Mouse (Mus musculus) forelimb bud, embryonic 11.5 days (tissue): ENCODE data around the gene Tfap4.

ENCODE experiments used
- DNase-seq: peaks from one replicate; pipeline ENCODE4 v3.0.0-alpha.2; 2012; ENCODE audit warnings: low read depth, low spot score

Tfap4 gene

DNA sequence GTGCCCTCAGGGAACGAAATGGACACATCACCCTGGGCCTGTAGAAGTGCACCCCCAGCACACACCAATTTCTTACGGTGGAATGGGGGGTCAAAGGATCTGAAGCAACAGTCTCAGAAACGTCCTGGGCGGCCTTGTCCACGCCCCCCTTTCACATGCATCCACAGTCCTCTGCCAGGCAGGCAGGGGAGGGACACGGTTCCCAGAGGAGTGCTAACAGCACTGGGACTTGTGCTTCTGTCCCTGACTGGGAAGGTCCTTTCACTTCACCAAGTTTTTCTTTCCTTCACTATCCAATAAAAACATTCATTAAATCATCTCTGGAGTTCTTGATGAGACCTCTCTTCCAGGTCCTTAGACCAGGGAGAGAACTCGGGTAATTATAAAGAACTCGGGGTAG, 39.0 kb downstream of the Tfap4 start:
- DNase-seq, result no peak

DNA sequence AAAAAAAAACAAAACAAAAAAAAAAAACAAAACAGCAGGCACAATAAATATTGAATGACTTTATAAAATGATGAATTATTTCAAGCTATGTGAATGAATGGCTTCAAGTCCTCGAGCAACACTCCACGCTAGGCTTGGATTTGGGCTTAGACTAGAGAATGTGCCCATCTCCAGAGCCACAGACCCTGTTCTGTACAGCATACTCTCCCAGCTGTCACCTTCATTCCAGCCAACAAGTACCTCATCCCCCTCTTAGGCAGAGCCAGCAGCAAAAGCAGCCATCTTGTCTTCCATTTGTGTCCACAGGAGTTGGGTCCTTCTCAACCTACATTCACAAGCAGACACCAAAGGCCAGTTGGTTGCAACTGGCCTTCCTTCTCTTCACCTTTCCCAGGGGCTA, 39.8 kb downstream of the Tfap4 start:
- no peak for DNase-seq

DNA sequence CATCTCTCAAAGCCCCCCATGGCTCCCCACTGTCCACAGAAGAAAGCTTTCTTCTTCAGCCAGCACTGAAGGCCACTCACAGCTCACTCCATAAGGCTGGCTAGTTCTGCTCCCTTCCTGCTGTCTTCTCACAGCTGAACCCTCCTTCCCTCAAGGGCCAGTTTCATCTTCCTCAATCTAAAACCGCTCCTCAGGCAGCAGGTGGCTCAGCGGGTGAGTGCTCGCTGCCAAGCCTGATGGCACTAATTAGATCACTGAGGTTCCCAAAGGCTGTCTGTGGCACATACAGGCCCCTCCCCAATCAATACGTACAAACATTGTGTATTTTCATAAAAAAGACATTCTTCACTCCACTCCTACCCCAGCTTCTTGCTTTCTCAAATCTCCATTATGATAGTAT, 40.5 kb downstream of the Tfap4 start:
- no peak for DNase-seq

DNA sequence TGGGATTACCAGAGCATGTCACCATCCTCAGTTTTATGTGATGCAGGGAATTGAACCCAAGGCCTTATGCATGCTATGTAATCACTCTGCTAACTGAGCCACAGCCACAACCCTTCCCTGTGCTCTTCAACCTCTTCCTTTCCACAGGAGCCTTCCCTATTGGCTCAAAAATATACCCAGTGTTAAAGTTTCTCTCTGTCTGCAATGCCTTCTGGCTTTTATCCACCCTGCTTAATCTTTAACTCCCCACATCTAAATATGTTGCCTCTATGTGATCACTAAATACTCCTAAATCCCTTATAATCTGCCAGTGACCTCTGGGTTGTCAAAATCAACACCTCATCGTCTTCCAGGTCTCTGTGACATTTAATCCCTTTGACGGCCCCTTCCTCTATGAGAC, 41.7 kb downstream of the Tfap4 start:
- DNase-seq, result no peak

DNA sequence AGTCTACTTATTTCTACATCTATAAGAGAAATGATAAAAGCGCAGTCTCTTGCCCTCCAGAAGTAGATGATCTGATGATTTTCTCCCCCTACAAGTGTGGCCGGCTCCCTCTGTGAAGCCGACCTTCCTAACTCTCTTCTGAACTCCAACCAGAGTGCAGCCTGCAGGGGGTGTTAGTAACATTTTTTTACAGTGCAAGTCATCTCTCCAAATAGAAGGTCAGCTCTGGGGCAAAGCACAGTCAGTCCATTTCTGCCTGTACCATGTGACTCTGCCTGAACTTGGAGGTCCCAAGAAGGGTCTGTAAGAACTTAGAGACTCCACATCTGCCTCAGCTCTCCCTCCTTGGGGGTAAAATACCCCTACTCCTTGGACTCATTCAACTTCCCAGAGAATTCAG, 45.3 kb downstream of the Tfap4 start:
- DNase-seq, result no peak

DNA sequence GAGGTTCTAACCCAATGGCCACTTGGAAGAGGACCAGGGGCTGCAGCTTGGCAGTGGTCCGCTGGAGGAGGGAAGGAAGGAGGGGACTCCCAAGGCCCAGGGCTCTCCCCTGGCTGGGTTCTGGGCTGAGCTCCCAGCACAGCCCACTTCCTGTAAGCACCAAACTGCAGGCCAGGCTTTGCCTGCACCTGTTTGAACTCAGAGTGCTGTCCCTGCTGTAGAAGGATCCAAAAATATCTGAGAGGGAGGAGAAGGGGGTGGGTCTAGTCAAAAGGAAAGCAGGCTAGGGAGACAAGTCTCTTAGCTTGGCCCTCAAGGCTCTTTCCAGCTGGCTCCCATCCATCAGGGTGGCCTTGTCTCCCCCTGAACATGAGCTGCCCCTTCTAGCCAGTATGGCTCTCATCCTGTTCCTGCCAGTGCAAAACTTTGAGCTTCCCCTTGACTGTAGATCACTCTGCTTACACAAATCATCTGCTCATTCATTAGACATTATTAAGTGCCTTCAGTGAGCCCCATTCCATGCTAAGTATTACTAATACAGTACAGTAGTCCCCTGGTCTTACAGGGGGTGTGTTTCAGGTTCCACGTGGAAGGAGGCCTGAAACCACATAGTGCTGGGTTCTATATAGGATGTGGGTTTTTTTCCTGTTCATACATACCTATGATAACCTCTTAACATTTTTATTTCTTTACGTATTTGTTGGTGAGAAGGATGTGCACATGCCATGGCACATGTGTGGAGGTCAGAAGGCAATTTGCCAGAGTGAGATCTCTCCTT, 46.8 kb downstream of the Tfap4 start:
- no peak for DNase-seq

DNA sequence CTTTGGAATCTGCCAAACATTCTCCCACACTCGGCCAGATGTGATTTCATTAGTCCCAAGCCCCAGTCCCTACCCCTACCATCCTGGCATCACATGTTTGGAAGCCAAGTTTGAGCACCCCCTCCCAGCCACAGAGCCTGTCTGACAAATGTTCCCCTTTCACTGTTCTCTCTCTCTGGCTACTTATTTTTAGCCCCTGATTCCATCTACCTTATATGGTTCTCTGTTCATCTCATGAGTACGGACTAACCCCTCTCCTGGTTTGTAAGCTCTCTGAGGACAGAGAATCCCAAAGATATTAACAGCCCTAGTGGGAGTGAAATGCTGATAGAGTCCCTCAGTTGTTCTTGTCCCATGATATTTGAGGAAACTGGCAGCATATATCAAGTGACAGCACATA, 48.3 kb downstream of the Tfap4 start:
- DNase-seq, result no peak

DNA sequence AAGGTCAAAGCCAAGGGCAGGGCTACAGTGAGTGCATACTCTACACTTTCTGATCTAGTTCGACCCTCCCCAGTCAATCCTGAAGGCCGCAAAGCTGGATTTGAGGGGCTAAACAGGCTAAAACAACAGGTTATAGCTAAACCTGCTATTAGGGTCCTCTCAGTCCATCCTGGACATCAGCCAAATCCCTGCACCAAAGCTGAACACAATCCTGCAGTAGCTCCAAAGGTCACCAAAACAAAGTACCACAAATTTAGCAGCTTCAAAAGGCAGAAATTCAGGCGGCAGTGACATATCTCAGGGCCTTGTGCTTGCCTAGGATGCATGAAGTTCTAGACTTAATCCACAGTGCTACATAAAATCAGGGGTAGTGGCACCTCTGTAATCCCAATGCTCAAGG, 53.5 kb downstream of the Tfap4 start:
- no peak for DNase-seq

DNA sequence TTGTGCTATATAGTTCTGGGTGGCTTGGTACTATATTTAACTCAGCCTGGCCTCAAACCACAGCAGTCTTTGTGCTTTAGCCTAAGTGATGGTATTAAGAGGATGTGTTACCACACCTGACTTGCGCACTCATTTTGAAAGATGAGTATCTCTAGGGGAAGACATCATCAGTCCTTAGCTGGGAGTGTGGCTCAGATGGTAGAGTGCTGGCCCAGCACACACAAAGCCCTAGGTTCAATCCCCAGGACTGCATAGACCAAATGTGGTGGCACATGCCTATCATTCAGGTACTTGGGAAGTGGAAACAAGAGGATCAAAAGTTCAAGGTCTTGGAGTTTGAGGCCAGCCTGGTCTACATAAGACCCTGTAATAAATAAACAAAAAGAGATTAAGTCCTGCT, 56.2 kb downstream of the Tfap4 start:
- DNase-seq, result no peak

DNA sequence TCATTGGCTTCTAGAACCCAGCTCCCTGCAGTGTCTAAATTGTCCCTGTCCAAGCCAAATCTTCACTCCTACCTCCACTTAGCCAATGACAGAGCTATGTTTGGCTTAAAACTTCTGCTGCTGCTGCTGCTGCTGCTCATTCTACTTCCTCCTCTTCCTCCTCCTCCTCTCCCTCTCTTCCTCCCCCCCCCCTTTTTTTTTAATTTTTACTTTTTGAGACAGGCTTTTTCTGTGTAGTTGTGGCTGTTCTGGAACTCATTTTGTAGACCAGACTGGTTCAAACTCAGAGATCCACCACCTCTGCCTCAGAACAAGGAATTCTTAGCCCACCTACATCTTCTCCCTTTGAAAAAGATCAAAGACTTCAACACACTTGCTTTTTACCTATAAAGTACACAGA, 57.1 kb downstream of the Tfap4 start:
- no peak for DNase-seq

DNA sequence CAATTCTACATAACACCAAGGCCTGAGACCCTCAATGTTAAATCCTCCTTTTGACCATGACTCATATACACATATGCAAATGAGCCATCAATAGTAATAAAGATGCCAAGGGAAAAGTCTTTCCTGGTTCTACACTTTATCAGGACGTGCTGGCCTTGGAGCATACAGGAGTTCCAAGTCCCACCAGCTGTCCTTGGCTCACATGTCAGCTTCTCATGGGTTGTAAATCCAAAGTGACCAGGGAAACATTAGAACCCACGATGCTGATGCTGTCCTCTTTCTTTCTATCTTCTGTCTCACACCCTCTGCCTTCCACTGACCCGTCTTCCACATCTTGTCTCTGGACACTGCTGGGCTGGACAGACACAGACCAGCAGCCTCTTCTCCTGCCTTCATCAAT, 58.0 kb downstream of the Tfap4 start:
- no peak for DNase-seq

DNA sequence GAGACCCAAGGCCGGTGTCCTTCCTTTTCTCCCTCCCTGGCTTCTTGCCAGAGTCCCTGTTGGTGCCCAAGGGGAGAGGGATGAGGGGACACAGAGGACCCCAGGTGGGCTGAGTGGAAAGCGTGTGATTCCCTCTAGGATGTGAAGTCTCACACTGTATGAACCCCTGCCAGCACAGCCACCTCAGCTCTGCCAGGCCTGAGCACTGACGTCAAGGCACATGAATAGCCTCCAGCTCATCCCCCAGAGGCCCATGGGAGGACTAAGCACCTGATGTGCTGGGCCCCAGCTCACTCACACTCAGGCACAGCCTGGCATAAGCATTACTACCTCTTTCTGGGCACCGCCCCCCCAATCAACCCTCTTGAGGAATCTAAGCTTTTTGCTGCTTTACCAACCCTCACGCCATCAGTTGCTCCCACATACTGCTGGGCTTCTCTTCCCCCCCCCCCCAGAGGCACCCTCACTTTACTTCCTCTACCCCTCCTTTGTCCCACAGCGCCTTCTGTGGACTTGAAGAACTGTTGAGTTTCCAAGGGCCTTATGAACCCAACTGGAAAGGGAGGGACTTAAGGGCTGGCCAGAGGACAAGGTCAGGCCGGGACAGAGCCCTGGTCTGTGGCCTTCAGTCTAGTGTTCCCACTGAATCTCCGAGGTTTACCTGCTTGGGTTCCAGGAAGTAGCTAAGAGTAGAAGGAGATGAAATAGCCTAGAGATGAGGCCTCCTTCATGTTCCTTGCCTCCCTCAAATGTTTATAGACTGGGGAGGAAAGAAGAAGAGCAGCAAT, 58.9 kb downstream of the Tfap4 start:
- DNase-seq, result no peak

DNA sequence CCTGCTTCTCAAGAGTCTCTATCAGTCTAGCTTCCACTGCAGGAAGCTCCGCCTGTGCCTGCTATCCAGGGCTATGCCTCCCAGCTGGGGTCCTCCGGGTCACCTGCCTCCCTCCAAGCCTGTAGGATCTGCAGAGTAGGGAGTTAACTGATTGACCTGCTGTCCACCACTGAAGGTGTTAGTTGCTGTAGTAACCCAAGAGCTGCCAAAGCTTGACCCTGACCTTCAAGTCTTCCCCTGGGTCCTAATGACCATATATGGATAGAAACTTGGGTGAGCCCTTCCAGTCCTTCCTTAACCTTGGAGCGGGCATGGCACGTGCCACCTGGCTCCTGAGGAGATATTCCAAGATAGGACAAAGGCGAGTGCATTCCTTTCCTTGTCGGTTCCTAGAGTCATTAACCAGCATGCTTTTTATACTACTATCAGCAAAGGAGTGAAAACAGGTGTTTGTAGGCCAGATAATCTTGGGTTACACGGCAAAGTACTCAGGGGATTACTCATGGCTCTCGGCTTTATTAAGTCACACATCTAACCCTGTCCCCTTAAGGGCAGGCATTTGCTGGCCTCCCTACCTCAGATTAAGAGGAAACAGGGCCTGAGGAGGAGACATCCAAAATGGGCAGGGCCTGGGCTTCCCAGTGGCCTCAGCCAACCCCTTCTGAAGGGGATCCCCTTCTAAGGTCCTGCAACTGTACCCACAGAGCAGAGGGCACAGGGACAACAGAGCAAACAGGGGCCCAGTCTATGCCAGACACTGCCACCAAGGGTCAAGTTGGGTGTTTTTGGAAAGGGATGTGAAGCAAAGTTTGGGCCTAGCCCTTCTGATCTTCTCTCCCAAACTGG, 61.7 kb downstream of the Tfap4 start:
- no peak for DNase-seq

DNA sequence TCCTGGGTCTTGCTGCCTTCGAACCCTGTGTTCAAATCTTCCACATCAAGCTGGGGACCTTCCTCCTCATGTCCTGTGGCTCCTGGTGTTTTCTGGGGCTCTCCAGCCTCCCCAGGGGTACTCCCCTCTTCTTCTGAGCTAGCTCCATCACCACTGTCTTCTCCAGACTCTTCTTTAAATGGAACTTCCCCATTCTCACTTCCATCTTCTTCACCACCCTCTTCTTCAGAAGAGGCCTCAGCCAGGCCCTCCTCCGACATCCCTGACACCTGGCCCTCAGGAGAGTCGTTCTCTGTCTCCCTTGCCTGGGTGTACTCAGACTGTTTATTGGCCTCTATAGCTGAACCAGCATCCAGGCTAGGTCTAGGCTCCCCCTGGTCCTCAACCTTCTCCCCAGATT, 63.2 kb downstream of the Tfap4 start:
- DNase-seq, result no peak

DNA sequence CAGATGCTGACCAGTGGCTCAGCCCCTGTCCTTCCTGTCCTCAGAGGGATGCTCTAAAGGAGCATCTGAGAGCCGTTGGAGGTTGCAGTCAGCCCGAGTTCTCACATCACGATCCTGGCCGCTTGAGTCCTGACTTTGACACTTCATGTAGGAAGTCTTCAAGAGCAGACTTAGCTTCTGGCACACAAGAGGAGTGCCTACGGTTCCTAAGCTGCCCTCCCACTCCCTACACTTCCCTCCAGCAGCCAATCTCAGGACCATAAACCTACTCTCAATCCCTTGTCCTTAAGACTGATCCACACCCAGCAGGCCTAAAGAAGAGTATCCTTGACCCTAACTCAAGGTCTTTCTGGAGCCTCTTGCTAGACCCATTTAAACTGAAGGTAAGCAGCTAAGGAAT, 63.8 kb downstream of the Tfap4 start:
- DNase-seq, result no peak
